Mouse (Mus musculus): ENCODE data around the gene Scarf2.

DNA sequence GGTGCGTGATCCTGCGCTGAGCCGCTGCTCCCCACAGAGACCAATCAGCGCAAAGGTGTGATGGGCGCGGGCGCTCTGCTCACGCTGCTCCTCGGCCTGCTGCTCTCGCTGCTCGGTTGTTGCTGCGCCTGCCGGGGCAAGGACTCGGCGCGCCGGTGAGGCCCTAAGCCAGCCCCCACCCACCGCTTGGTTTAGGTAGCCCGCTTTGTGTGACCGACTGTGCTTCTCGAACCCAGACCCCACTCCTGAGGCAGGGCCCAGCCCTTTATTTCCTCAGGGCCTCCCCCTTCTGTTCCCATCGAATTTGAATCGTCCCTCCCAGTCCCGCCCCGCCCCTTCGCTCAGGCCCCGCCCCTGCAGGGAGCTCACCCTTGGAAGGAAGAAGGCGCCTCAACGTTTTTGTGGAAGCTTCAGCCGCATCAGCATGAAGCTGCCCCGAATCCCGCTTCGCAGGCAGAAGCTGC lies 7.4 kb downstream of the Scarf2 start:
- TF ChIP-seq CTCF (IDR thresholded peaks at IDR 0.05; ENCODE audit: low read depth, low read length) (no peak), POLR2A (IDR thresholded peaks at IDR 0.05; ENCODE audit: borderline replicate concordance, low read depth, low read length) (no peak)
